Mouse (Mus musculus) embryonic fibroblast, embryonic 13.5 days (primary cell): ENCODE measurements around the gene Tbx5. TPM values are rescaled to one million over a fixed set of nuclear protein-coding genes. Genes with fewer than 3 reads are reported as not detected.

Source experiments
- H3K27ac ChIP-seq: 2 replicates; pipeline ENCODE4 v1.5.1; 2012; ENCODE audit warnings: low read length, control low read depth, inconsistent platforms; ENCODE audit not compliant: insufficient read depth
- H3K4me1 ChIP-seq: 2 replicates; pipeline ENCODE4 v1.6.1; 2011; ENCODE audit warnings: low read length; ENCODE audit not compliant: control insufficient read depth, insufficient read depth
- H3K4me3 ChIP-seq: 2 replicates; pipeline ENCODE4 v1.5.1; 2011; ENCODE audit warnings: mild to moderate bottlenecking, control low read depth, low read length; ENCODE audit not compliant: insufficient read depth
- CTCF ChIP-seq: IDR thresholded peaks from 2 replicates; pipeline ENCODE4 v1.5.1; 2011; ENCODE audit warnings: mild to moderate bottlenecking, control low read depth, low read length, moderate library complexity, borderline replicate concordance; ENCODE audit not compliant: insufficient read depth
- POLR2A ChIP-seq: IDR thresholded peaks from 2 replicates; pipeline ENCODE4 v1.6.1; 2011; ENCODE audit warnings: low read depth, mild to moderate bottlenecking, control low read depth, low read length, moderate library complexity
- polyA plus RNA-seq: library from polyadenylated mRNA; stranded (reverse); fragments of >200 nt; gene quantifications from 2 replicates; pipeline ENCODE4 v1.2.4, GENCODE M21; 2011; ENCODE audit warnings: low read depth; ENCODE audit not compliant: missing spikeins, insufficient read length

Gene Tbx5
- polyA plus RNA-seq, 1 experiment = 9.3 TPM

DNA sequence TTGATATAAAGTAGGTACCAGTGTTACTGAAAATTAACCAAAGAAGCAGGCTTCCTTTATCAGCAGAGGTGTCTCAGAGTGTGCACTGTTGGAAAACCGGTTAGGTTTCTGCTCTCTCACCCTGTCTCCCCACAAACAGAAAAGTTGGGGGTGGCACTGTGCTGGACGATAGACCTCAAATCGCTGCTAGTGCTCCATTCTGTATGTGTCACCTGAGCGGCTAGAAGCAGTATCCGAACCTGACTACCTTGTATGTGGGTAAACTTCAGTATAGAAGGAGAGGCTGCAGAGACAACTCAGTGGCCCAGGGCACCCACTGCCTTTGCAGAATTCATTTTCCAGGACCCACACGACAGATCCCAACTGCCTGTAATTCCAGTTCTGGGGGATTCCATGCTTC, 23.8 kb upstream of the Tbx5 start:
- no peak overlapping the region for H3K27ac ChIP-seq
- H3K4me1 ChIP-seq = no peaks in the 10 kb centered on the region
- TF ChIP-seq CTCF (no peak), POLR2A (no peak)
- H3K4me3 ChIP-seq = no peak overlapping the region

GRCm38 (mm10) chr5:119810994-119811690, 21.3 kb upstream of the Tbx5 start:
- Histone ChIP-seq H3K4me1 (no peaks in the 10 kb centered on the region), H3K27ac (no peak overlapping the region), H3K4me3 (no peak overlapping the region)
- no peak for TF ChIP-seq POLR2A
- no peak for TF ChIP-seq CTCF

DNA sequence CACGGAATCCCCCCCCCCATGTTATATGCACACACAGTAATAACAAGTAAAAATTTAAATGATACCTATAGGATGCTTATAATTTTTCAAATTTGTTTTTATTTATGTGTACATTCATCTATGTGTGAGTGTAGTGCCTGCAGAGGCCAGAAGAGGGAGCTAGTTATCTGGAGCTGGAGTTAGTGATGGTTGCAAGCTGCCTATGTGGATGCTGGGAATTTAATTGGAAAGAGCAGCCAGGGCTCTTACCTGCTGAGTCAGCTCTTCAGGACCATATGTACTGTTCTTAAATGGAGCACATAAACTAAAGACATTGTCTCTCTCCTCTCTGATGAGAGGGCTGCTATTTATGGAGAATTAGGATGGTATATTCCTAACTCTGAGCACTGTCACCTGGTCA, 17.2 kb upstream of the Tbx5 start:
- H3K4me3 ChIP-seq = no peak overlapping the region
- H3K4me1 ChIP-seq = no peaks in the 10 kb centered on the region
- H3K27ac ChIP-seq = no peak overlapping the region
- TF ChIP-seq CTCF (no peak), POLR2A (no peak)

- H3K4me1 ChIP-seq = no peaks in the 10 kb centered on the region
- TF ChIP-seq POLR2A = no peak
- no peak overlapping the region for H3K4me3 ChIP-seq
- H3K27ac ChIP-seq = no peak overlapping the region
These were observed 12.0 kb upstream of the Tbx5 start for GRCm38 (mm10) chr5:119820452-119820851.

DNA sequence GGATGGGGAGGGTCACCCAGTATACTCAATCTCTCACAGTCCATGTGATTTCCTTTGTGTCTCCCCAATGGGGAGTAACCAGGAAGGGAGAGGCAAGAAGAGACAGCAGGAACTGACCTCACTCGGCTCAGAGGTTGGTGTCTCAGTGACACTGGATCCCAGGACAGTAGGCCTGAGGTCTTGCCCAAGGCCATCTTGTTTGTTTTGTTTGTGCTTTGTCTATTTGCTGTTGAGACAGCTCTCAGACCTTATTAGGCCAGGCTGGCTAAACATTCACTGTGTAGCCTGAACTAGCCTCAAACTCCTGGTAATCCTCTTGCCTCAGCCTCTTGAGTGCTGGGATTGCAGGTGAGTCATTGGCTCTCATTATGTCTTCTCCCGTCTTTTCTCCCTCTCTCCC, 11.0 kb upstream of the Tbx5 start:
- no peak for TF ChIP-seq CTCF
- TF ChIP-seq POLR2A = no peak
- no peak overlapping the region for H3K4me3 ChIP-seq
- H3K4me1 ChIP-seq = no peaks in the 10 kb centered on the region
- no peak overlapping the region for H3K27ac ChIP-seq

GRCm38 (mm10) chr5:119827341-119827740, 5.1 kb upstream of the Tbx5 start:
- Histone ChIP-seq H3K4me3 (no peak overlapping the region), H3K27ac (no peak overlapping the region), H3K4me1 (no peaks in the 10 kb centered on the region)
- TF ChIP-seq POLR2A (no peak), CTCF (no peak)

- no peak overlapping the region for H3K27ac ChIP-seq
- no peaks in the 10 kb centered on the region for H3K4me1 ChIP-seq
- H3K4me3 ChIP-seq = peak overlapping the region; percentile 40
- TF ChIP-seq POLR2A (no peak), CTCF (no peak)
These were observed 1.9 kb upstream of the Tbx5 start for GRCm38 (mm10) chr5:119830611-119831010.

GRCm38 (mm10) chr5:119831201-119831771, 1.2 kb upstream of the Tbx5 start:
- Histone ChIP-seq H3K4me3 (peak overlapping the region; percentile 40), H3K4me1 (no peaks in the 10 kb centered on the region), H3K27ac (no peak overlapping the region)
- no peak for TF ChIP-seq CTCF
- no peak for TF ChIP-seq POLR2A

DNA sequence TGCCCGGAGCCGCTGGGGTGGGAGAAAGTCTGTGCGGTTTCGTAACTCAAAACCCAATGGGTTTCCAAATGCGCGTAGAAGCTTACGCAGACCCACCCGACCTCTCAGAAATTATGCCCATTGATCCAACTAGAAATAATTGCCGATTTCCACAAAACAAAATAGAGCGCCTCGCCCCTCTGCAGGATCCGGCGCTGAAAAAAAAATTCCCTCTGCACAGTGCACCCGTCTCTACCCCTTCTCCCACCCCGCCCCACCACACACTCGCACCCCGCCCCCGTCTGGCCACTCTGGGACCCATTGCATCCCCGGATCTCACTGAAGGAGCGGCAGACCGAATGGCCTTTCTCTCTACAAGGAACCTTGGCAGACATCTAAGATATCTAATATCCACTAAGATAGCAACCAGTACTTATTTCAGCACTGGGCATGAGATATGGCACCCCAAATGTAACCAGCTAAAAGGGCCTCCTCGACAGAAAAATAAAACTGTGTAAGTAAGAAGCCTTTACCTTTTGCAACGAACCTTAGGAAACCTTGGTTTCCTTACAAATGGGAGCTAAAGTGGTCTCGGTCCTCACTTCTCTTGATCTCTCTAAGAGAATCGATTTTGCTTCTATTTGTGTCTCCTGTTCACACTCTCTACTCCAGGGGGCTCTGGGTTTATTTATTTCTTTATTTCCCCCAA, 533 bp upstream of the Tbx5 start:
- Histone ChIP-seq H3K4me3 (peak overlapping the region; percentile 40), H3K4me1 (no peaks in the 10 kb centered on the region), H3K27ac (peak overlapping the region; percentile 32; the same call in 1 of the 2 replicates)
- TF ChIP-seq POLR2A (no peak), CTCF (no peak)

GRCm38 (mm10) chr5:119833223-119834030, 959 bp downstream of the Tbx5 start:
- no peak for TF ChIP-seq CTCF
- no peak for TF ChIP-seq POLR2A
- no peaks in the 10 kb centered on the region for H3K4me1 ChIP-seq
- H3K4me3 ChIP-seq = peak overlapping the region; percentile 40
- 0 out of 2 replicates have a peak overlapping the region, but pooled peaks have one; percentile 52 for H3K27ac ChIP-seq
